Mouse (Mus musculus): ENCODE measurements around the gene Nlgn2.

GRCm38 (mm10) chr11:69787306-69787705 is 50.3 kb downstream of the Nlgn2 start:
- TF ChIP-seq CTCF (IDR thresholded peaks at IDR 0.05; ENCODE audit: low read depth, low read length) (no peak), POLR2A (IDR thresholded peaks at IDR 0.05; ENCODE audit: borderline replicate concordance, low read depth, low read length) (no peak)
